Mouse (Mus musculus) CH12.LX (cell line): ENCODE results near the gene Zfp1. TPM values are rescaled to one million over a fixed set of nuclear protein-coding genes. Genes with fewer than 3 reads are reported as not detected.

ENCODE experiments used
- DNase-seq: peaks from one replicate; pipeline ENCODE4 v3.0.0-alpha.2; 2013; ENCODE audit errors: extremely low read depth
- H3K27ac ChIP-seq: 2 replicates; pipeline ENCODE4 v1.5.1; 2012; ENCODE audit warnings: low read depth, mild to moderate bottlenecking, control low read depth, moderate library complexity; ENCODE audit not compliant: insufficient read depth
- H3K27me3 ChIP-seq: replicated peaks from 2 replicates; pipeline ENCODE3; 2012; ENCODE audit warnings: inconsistent platforms
- H3K36me3 ChIP-seq, 2 experiments: replicated peaks in 1 of 2; 2 replicates each; pipeline versions ENCODE3 to v1.6.1; 2012; ENCODE audit warnings: inconsistent platforms in 1 of 2, low read length in 1 of 2, mild to moderate bottlenecking in 1 of 2, mixed read lengths in 1 of 2, moderate library complexity in 1 of 2; ENCODE audit not compliant: control insufficient read depth in 1 of 2, insufficient read depth in 1 of 2
- H3K4me1 ChIP-seq, 2 experiments: 2 replicates each; pipeline ENCODE4 v1.6.1; 2012; ENCODE audit warnings: inconsistent platforms in 1 of 2, moderate library complexity in 1 of 2; ENCODE audit not compliant: insufficient read depth in 2 of 2, control insufficient read depth in 1 of 2
- H3K4me2 ChIP-seq: 2 replicates; pipeline ENCODE4 v1.6.1; 2012; ENCODE audit warnings: low read depth, mild to moderate bottlenecking, control low read depth; ENCODE audit not compliant: poor library complexity, insufficient read depth, severe bottlenecking
- H3K4me3 ChIP-seq, 3 experiments: fragments of 150-350 bp in 1 of 3; sonication (generic) in 1 of 3; replicated peaks in 1 of 3; 2 replicates each; pipeline versions ENCODE3 to v1.5.1; 2011 to 2012; ENCODE audit warnings: low read depth in 2 of 3, low read length in 2 of 3, mild to moderate bottlenecking in 2 of 3, moderate library complexity in 2 of 3, control low read depth in 1 of 3, improper control_type of control experiment in 1 of 3, inconsistent platforms in 1 of 3, mixed read lengths in 1 of 3; ENCODE audit not compliant: poor library complexity in 1 of 3
- H3K79me2 ChIP-seq: replicated peaks from 2 replicates; pipeline ENCODE4 v1.6.1; 2012; ENCODE audit warnings: mild to moderate bottlenecking, moderate library complexity; ENCODE audit not compliant: control insufficient read depth, poor library complexity, insufficient read depth, severe bottlenecking; ENCODE audit errors: extremely low read depth
- H3K9ac ChIP-seq: 2 replicates; pipeline ENCODE4 v1.6.1; 2012; ENCODE audit warnings: low read depth, mild to moderate bottlenecking, control low read depth, moderate library complexity; ENCODE audit not compliant: insufficient read depth
- H3K9me3 ChIP-seq: replicated peaks from 2 replicates; pipeline ENCODE3; 2012; ENCODE audit warnings: low read length, inconsistent platforms, mixed read lengths
- CHD1 ChIP-seq: IDR thresholded peaks from 2 replicates; pipeline ENCODE4 v1.6.1; 2012; ENCODE audit warnings: low read depth, low read length, improper control_type of control experiment, inconsistent platforms
- CHD2 ChIP-seq: IDR thresholded peaks from 2 replicates; pipeline ENCODE4 v1.6.1; 2011; ENCODE audit warnings: low read length, improper control_type of control experiment
- CTCF ChIP-seq, 2 experiments: IDR thresholded peaks in 1 of 2; conservative IDR thresholded peaks in 1 of 2; 2 replicates each; pipeline ENCODE4 v1.5.1; 2011 to 2012; ENCODE audit warnings: low read depth in 2 of 2, low read length in 2 of 2, improper control_type of control experiment in 1 of 2, inconsistent platforms in 1 of 2, mild to moderate bottlenecking in 1 of 2, moderate library complexity in 1 of 2
- E2F4 ChIP-seq: IDR thresholded peaks from 2 replicates; pipeline ENCODE4 v1.6.1; 2011; ENCODE audit warnings: low read depth, low read length, improper control_type of control experiment; ENCODE audit not compliant: insufficient replicate concordance
- ELF1 ChIP-seq: IDR thresholded peaks from 2 replicates; pipeline ENCODE4 v1.6.1; 2014; ENCODE audit warnings: low read depth, mild to moderate bottlenecking, inconsistent platforms, low read length, improper control_type of control experiment
- GABPA ChIP-seq: IDR thresholded peaks from 2 replicates; pipeline ENCODE4 v1.6.1; 2012; ENCODE audit warnings: low read depth, low read length, improper control_type of control experiment, inconsistent platforms; ENCODE audit not compliant: insufficient replicate concordance
- IRF4 ChIP-seq: IDR thresholded peaks from 2 replicates; pipeline ENCODE4 v1.6.1; 2014; ENCODE audit warnings: low read depth, mild to moderate bottlenecking, inconsistent platforms, low read length, improper control_type of control experiment
- JUND ChIP-seq: conservative IDR thresholded peaks from 2 replicates; pipeline ENCODE4 v1.6.1; 2011; ENCODE audit warnings: low read depth, low read length, improper control_type of control experiment
- MAFK ChIP-seq: IDR thresholded peaks from 2 replicates; pipeline ENCODE4 v1.6.1; 2011; ENCODE audit warnings: low read length, improper control_type of control experiment; ENCODE audit not compliant: insufficient replicate concordance
- MAZ ChIP-seq: IDR thresholded peaks from 2 replicates; pipeline ENCODE4 v1.6.1; 2012; ENCODE audit warnings: low read depth, mild to moderate bottlenecking, inconsistent platforms, low read length, improper control_type of control experiment, moderate library complexity
- MYC ChIP-seq: IDR thresholded peaks from 2 replicates; pipeline ENCODE4 v1.6.1; 2011; ENCODE audit warnings: low read depth, mild to moderate bottlenecking, improper control_type of control experiment, low read length
- NRF1 ChIP-seq: IDR thresholded peaks from 2 replicates; pipeline ENCODE4 v1.6.1; 2014; ENCODE audit warnings: low read depth, mild to moderate bottlenecking, inconsistent platforms, low read length, improper control_type of control experiment, moderate library complexity
- POLR2A ChIP-seq: IDR thresholded peaks from 2 replicates; pipeline ENCODE4 v1.6.1; 2011; ENCODE audit warnings: low read depth, mild to moderate bottlenecking, improper control_type of control experiment, low read length
- RCOR1 ChIP-seq: conservative IDR thresholded peaks from 2 replicates; pipeline ENCODE4 v1.6.1; 2012; ENCODE audit warnings: low read depth, mild to moderate bottlenecking, inconsistent platforms, low read length, improper control_type of control experiment
- SIN3A ChIP-seq: IDR thresholded peaks from 2 replicates; pipeline ENCODE4 v1.6.1; 2012; ENCODE audit warnings: low read length, improper control_type of control experiment, inconsistent platforms
- TBP ChIP-seq: conservative IDR thresholded peaks from 2 replicates; pipeline ENCODE4 v1.6.1; 2011; ENCODE audit warnings: low read depth, low read length, improper control_type of control experiment
- UBTF ChIP-seq: IDR thresholded peaks from 2 replicates; pipeline ENCODE4 v1.6.1; 2012; ENCODE audit warnings: low read depth, mild to moderate bottlenecking, inconsistent platforms, low read length, improper control_type of control experiment, moderate library complexity
- USF2 ChIP-seq: conservative IDR thresholded peaks from 2 replicates; pipeline ENCODE4 v1.6.1; 2011; ENCODE audit warnings: low read depth, low read length, improper control_type of control experiment
- ZC3H11A ChIP-seq: IDR thresholded peaks from 2 replicates; pipeline ENCODE4 v1.6.1; 2012; ENCODE audit warnings: low read depth, mild to moderate bottlenecking, inconsistent platforms, low read length, improper control_type of control experiment
- ZKSCAN1 ChIP-seq: IDR thresholded peaks from 2 replicates; pipeline ENCODE4 v1.6.1; 2012; ENCODE audit warnings: low read depth, inconsistent platforms, low read length, improper control_type of control experiment, borderline replicate concordance
- ZMIZ1 ChIP-seq: IDR thresholded peaks from 2 replicates; pipeline ENCODE4 v1.6.1; 2012; ENCODE audit warnings: low read depth, mild to moderate bottlenecking, inconsistent platforms, low read length, improper control_type of control experiment
- ZNF384 ChIP-seq: IDR thresholded peaks from 2 replicates; pipeline ENCODE4 v1.6.1; 2012; ENCODE audit warnings: low read depth, low read length, improper control_type of control experiment, inconsistent platforms
- dilution Hi-C: fragments of 300-500 bp; cut with MboI; formaldehyde crosslinking; loops from 2 replicates; pipeline ENCODE4 v1.14.3; 2020; ENCODE audit warnings: low sequenced_read_pairs; ENCODE audit not compliant: extremely low pct_unique_long_range_greater_than_20kb, extremely low pct_ligation_motif_present
- in situ Hi-C: fragments of 300-500 bp; cut with MboI; formaldehyde crosslinking; loops from 3 replicates; pipeline ENCODE4 v1.14.3; 2019; ENCODE audit warnings: low sequenced_read_pairs, low pct_ligation_motif_present, low pct_unique_long_range_greater_than_20kb, mixed read lengths
- polyA plus RNA-seq: library from polyadenylated mRNA; unstranded; fragments of >175 nt; gene quantifications from 2 replicates; pipeline ENCODE4 v1.2.1, GENCODE M21; 2012; ENCODE audit warnings: low read depth; ENCODE audit not compliant: insufficient read length
- total RNA-seq, 2 experiments: library from RNA; depleted of rRNA; stranded (reverse); fragments of 300-350 nt in 1 of 2; fragments of >200 nt in 1 of 2; gene quantifications; 2 replicates each; pipeline ENCODE4 v1.2.3; 2012 to 2014

The Zfp1 gene
- total and polyA plus RNA-seq, 3 experiments: 9.2 to 16.7 (median 14.5) TPM

- H3K27ac ChIP-seq: no peak overlapping the region
- H3K9ac ChIP-seq: no peak overlapping the region
- in situ Hi-C loops: no loop called here
- no peaks in the 10 kb centered on the region for H3K27me3 ChIP-seq
- no peak overlapping the region for H3K4me2 ChIP-seq
- no peak for TF ChIP-seq ZKSCAN1
- no peak for TF ChIP-seq CHD1
- TF ChIP-seq ZC3H11A: no peak
- no peak for TF ChIP-seq POLR2A
- no peak for TF ChIP-seq MYC
- TF ChIP-seq IRF4: no peak
- TF ChIP-seq CHD2: no peak
- TF ChIP-seq JUND: no peak
- TF ChIP-seq MAFK: no peak
- TF ChIP-seq MAZ: no peak
- TF ChIP-seq SIN3A: no peak
- no peak for TF ChIP-seq E2F4
- TF ChIP-seq ELF1: no peak
- TF ChIP-seq USF2: no peak
- TF ChIP-seq GABPA: no peak
- TF ChIP-seq UBTF: no peak
- TF ChIP-seq CTCF (conservative IDR thresholded peaks at IDR 0.05 in 1 of 2, IDR thresholded peaks at IDR 0.05 in 1 of 2; ENCODE audit: low read depth in 2 of 2, low read length in 2 of 2): no peak
- no peak for TF ChIP-seq NRF1
- TF ChIP-seq ZNF384: no peak
- H3K4me3 ChIP-seq: no peak overlapping the region
- dilution Hi-C loops: no loop called here
- H3K9me3 ChIP-seq: no peaks in the 10 kb centered on the region
- H3K36me3 ChIP-seq: peaks cover 0 to 2% of the 10 kb centered on the region in 2 experiments
- no peaks in the 10 kb centered on the region for H3K79me2 ChIP-seq
- no peak for DNase-seq
- peaks cover 9 to 11% of the 10 kb centered on the region in 2 experiments; a peak in 3 of 4 replicates for H3K4me1 ChIP-seq
Measured at GRCm38 (mm10) chr8:111717488-111717792, 74.2 kb downstream of the Zfp1 start.

GRCm38 (mm10) chr8:111717866-111718265 lies 74.7 kb downstream of the Zfp1 start:
- no peaks in the 10 kb centered on the region for H3K79me2 ChIP-seq
- H3K9me3 ChIP-seq: no peaks in the 10 kb centered on the region
- peaks cover 0 to 2% of the 10 kb centered on the region in 2 experiments for H3K36me3 ChIP-seq
- TF ChIP-seq POLR2A (no peak), IRF4 (no peak), CTCF (conservative IDR thresholded peaks at IDR 0.05 in 1 of 2, IDR thresholded peaks at IDR 0.05 in 1 of 2; ENCODE audit: low read depth in 2 of 2, low read length in 2 of 2) (peak in 1 of 2 experiments; percentile 10; a peak in 1 of 4 replicates), ZMIZ1 (no peak), CHD2 (no peak), RCOR1 (no peak), TBP (no peak)
- dilution Hi-C loops: no loop called here
- peaks cover 9 to 11% of the 10 kb centered on the region in 2 experiments; a peak in 3 of 4 replicates for H3K4me1 ChIP-seq
- H3K4me2 ChIP-seq: no peak overlapping the region
- DNase-seq: no peak
- H3K27me3 ChIP-seq: no peaks in the 10 kb centered on the region
- no peak overlapping the region for H3K4me3 ChIP-seq
- H3K9ac ChIP-seq: no peak overlapping the region
- H3K27ac ChIP-seq: no peak overlapping the region
- in situ Hi-C loops: no loop called here
